Mouse (Mus musculus) kidney, adult 2 months (tissue): ENCODE measurements around the gene Rnf40.

Source experiments
- CTCF ChIP-seq: fragments of 200-500 bp; conservative IDR thresholded peaks from 2 replicates; pipeline ENCODE4 v1.5.1; 2011; ENCODE audit warnings: low read depth, mild to moderate bottlenecking, control low read depth, low read length, moderate library complexity, mixed read lengths; ENCODE audit not compliant: insufficient read depth, insufficient read length
- POLR2A ChIP-seq: fragments of 200-500 bp; IDR thresholded peaks from one replicate; pipeline ENCODE4 v1.6.1; 2011; ENCODE audit warnings: low read depth, low read length, control low read depth

GRCm38 (mm10) chr7:127652050-127652449 is 63.5 kb downstream of the Rnf40 start:
- TF ChIP-seq CTCF, result no peak
- TF ChIP-seq POLR2A, result no peak
